Mouse (Mus musculus) ES-E14 (cell line): ENCODE measurements around the gene D8Ertd738e.

ENCODE experiments used
- CHD2 ChIP-seq: IDR thresholded peaks from 2 replicates; pipeline ENCODE4 v1.6.1; 2014; ENCODE audit warnings: mild to moderate bottlenecking, low read depth, low read length, inconsistent platforms
- HCFC1 ChIP-seq: IDR thresholded peaks from 2 replicates; pipeline ENCODE4 v1.6.1; 2012; ENCODE audit warnings: low read length, inconsistent platforms, borderline replicate concordance; ENCODE audit not compliant: insufficient read depth
- MAFK ChIP-seq: IDR thresholded peaks from 2 replicates; pipeline ENCODE4 v1.6.1; 2014; ENCODE audit warnings: mild to moderate bottlenecking, low read depth, low read length, inconsistent platforms; ENCODE audit not compliant: insufficient read depth
- ZC3H11A ChIP-seq: IDR thresholded peaks from 2 replicates; pipeline ENCODE4 v1.6.1; 2012; ENCODE audit warnings: low read depth, mild to moderate bottlenecking, inconsistent platforms, low read length, borderline replicate concordance
- ZNF384 ChIP-seq: IDR thresholded peaks from 2 replicates; pipeline ENCODE4 v1.6.1; 2012; ENCODE audit warnings: low read depth, low read length, inconsistent platforms

DNA sequence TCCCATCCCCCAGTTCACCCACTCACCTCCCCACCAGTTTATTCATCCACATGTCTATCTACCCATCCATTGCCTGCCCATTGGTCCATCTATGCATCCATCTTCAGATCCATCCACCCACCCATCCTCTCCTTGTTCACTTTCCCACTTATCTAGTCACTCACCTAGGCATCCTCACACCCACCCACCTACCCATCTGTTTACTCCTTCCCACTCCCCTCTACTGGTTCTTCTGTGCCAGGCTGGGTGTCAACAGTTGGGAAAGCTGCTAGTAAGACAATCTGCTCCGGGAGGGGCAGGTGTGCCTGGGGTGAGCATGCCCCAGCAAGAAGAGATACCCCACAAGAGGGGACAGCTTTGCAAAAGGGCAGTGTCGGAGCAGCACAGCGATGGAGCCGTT, 11.6 kb upstream of the D8Ertd738e start:
- TF ChIP-seq HCFC1: no peak
- TF ChIP-seq MAFK: no peak
- no peak for TF ChIP-seq CHD2
- no peak for TF ChIP-seq ZC3H11A
- TF ChIP-seq ZNF384: no peak
